Mouse (Mus musculus): ENCODE measurements at regions not wholly inside any gene's neighbourhood (a gene's known extent, or its start where the extent isn't known, plus 50 kb on each side); places are given as distances from the start of the nearest gene placed in this dataset.

GRCm38 (mm10) chr13:30046061-30046460 lies 60.2 kb upstream of the E2f3 start:
- no peak for ATAC-seq (replicated peaks; ENCODE audit: insufficient number of reproducible peaks, low FRiP score, low TSS enrichment, poor library complexity, severe bottlenecking)

- ATAC-seq (replicated peaks; ENCODE audit: insufficient number of reproducible peaks, low FRiP score, low TSS enrichment, poor library complexity, severe bottlenecking), result no peak
Measured at GRCm38 (mm10) chr13:30045225-30045624, 59.4 kb upstream of the E2f3 start.

- no peak for ATAC-seq (replicated peaks; ENCODE audit: insufficient number of reproducible peaks, low FRiP score, low TSS enrichment, poor library complexity, severe bottlenecking)
Measured at GRCm38 (mm10) chr13:30044790-30045189, 58.9 kb upstream of the E2f3 start.

GRCm38 (mm10) chr13:30042689-30043320 lies 56.9 kb upstream of the E2f3 start:
- no peak for ATAC-seq (replicated peaks; ENCODE audit: insufficient number of reproducible peaks, low FRiP score, low TSS enrichment, poor library complexity, severe bottlenecking)

GRCm38 (mm10) chr13:30041501-30042295 lies 55.8 kb upstream of the E2f3 start:
- no peak for ATAC-seq (replicated peaks; ENCODE audit: insufficient number of reproducible peaks, low FRiP score, low TSS enrichment, poor library complexity, severe bottlenecking)

GRCm38 (mm10) chr13:30040288-30040687 lies 54.4 kb upstream of the E2f3 start:
- no peak for ATAC-seq (replicated peaks; ENCODE audit: insufficient number of reproducible peaks, low FRiP score, low TSS enrichment, poor library complexity, severe bottlenecking)

GRCm38 (mm10) chr13:30039791-30040190 lies 53.9 kb upstream of the E2f3 start:
- ATAC-seq (replicated peaks; ENCODE audit: insufficient number of reproducible peaks, low FRiP score, low TSS enrichment, poor library complexity, severe bottlenecking), result no peak

GRCm38 (mm10) chr13:30036561-30036960 lies 50.7 kb upstream of the E2f3 start:
- ATAC-seq (replicated peaks; ENCODE audit: insufficient number of reproducible peaks, low FRiP score, low TSS enrichment, poor library complexity, severe bottlenecking), result no peak

- no peak for ATAC-seq (replicated peaks; ENCODE audit: insufficient number of reproducible peaks, low FRiP score, low TSS enrichment, poor library complexity, severe bottlenecking)
Measured at GRCm38 (mm10) chr13:30036071-30036470, 50.2 kb upstream of the E2f3 start.
